Mouse (Mus musculus) intestine, embryonic 14.5 days (tissue): ENCODE results near the gene Nr2c1. TPM values are rescaled to one million over a fixed set of nuclear protein-coding genes. Genes with fewer than 3 reads are reported as not detected.

Experiments used
- polyA plus RNA-seq: library from polyadenylated mRNA; unstranded; fragments of >200 nt; fragmentation: Nextera tagmentation; extraction: Ambion mirVana; gene quantifications from 2 replicates; pipeline ENCODE4 v1.2.1, GENCODE M21; 2014

Nr2c1 gene
- polyA plus RNA-seq, 1 experiment from 2014 or later = 10.7 TPM

Other genes starting within 250 kb of the Nr2c1 start
- gene Vezt, start 112.2 kb upstream of the Nr2c1 start, polyA plus RNA-seq = 25.6 and 30.0 TPM in 2 replicates
- 5.0 and 5.1 TPM in 2 replicates for gene Fgd6, start 112.0 kb upstream of the Nr2c1 start, polyA plus RNA-seq
- gene Ndufa12, start 50.7 kb downstream of the Nr2c1 start, polyA plus RNA-seq = 456 and 473 TPM in 2 replicates
- not detected in 2 replicates for gene Gm4792, start 150.7 kb downstream of the Nr2c1 start, polyA plus RNA-seq
- gene Tmcc3, start 163.9 kb downstream of the Nr2c1 start, polyA plus RNA-seq = 10.4 and 10.6 TPM in 2 replicates